Mouse (Mus musculus): ENCODE data around the gene Fgd4.

Gene Fgd4

GRCm38 (mm10) chr16:16600461-16600860 is at the start of gene Fgd4:
TSS of gene Fgd4 (minus strand) at chr16:16600549.
- no peak for DNase-seq (ENCODE audit: low read depth, low spot score)

- DNase-seq (ENCODE audit: low read depth, low spot score), result no peak
These were observed 44.8 kb upstream of the Fgd4 start for GRCm38 (mm10) chr16:16645148-16645547.

GRCm38 (mm10) chr16:16633730-16634129 is 33.4 kb upstream of the Fgd4 start:
- DNase-seq (ENCODE audit: low read depth, low spot score), result no peak

GRCm38 (mm10) chr16:16599586-16600401 is 555 bp downstream of the Fgd4 start:
- DNase-seq (ENCODE audit: low read depth, low spot score), result no peak

- DNase-seq (ENCODE audit: low read depth, low spot score), result no peak
These were observed 3.8 kb downstream of the Fgd4 start for GRCm38 (mm10) chr16:16596582-16596981.

- DNase-seq (ENCODE audit: low read depth, low spot score), result no peak
These were observed 7.7 kb downstream of the Fgd4 start for GRCm38 (mm10) chr16:16592622-16593021.

GRCm38 (mm10) chr16:16584409-16585032 is 15.8 kb downstream of the Fgd4 start:
- DNase-seq (ENCODE audit: low read depth, low spot score), result peak; percentile 34

GRCm38 (mm10) chr16:16576556-16576955 is 23.8 kb downstream of the Fgd4 start:
- DNase-seq (ENCODE audit: low read depth, low spot score), result no peak

- no peak for DNase-seq (ENCODE audit: low read depth, low spot score)
These were observed 25.8 kb downstream of the Fgd4 start for GRCm38 (mm10) chr16:16574508-16574907.

- DNase-seq (ENCODE audit: low read depth, low spot score), result no peak
These were observed 27.2 kb downstream of the Fgd4 start for GRCm38 (mm10) chr16:16573167-16573566.

- no peak for DNase-seq (ENCODE audit: low read depth, low spot score)
These were observed 29.0 kb downstream of the Fgd4 start for GRCm38 (mm10) chr16:16571356-16571755.

GRCm38 (mm10) chr16:16566786-16567185 is 33.6 kb downstream of the Fgd4 start:
- no peak for DNase-seq (ENCODE audit: low read depth, low spot score)

GRCm38 (mm10) chr16:16566215-16566614 is 34.1 kb downstream of the Fgd4 start:
- DNase-seq (ENCODE audit: low read depth, low spot score), result no peak

GRCm38 (mm10) chr16:16565786-16566185 is 34.6 kb downstream of the Fgd4 start:
- DNase-seq (ENCODE audit: low read depth, low spot score), result no peak

- DNase-seq (ENCODE audit: low read depth, low spot score), result no peak
These were observed 39.6 kb downstream of the Fgd4 start for GRCm38 (mm10) chr16:16560718-16561117.

- peak; percentile 95 for DNase-seq (ENCODE audit: low read depth, low spot score)
These were observed 40.3 kb downstream of the Fgd4 start for GRCm38 (mm10) chr16:16559878-16560531.

- peak; percentile 28 for DNase-seq (ENCODE audit: low read depth, low spot score)
These were observed 41.1 kb downstream of the Fgd4 start for GRCm38 (mm10) chr16:16559016-16559877.

GRCm38 (mm10) chr16:16557738-16558137 is 42.6 kb downstream of the Fgd4 start:
- DNase-seq (ENCODE audit: low read depth, low spot score), result peak; percentile 51

GRCm38 (mm10) chr16:16554098-16554497 is 46.3 kb downstream of the Fgd4 start:
- no peak for DNase-seq (ENCODE audit: low read depth, low spot score)

GRCm38 (mm10) chr16:16552197-16552596 is 48.2 kb downstream of the Fgd4 start:
- no peak for DNase-seq (ENCODE audit: low read depth, low spot score)

GRCm38 (mm10) chr16:16549105-16549504 is 51.2 kb downstream of the Fgd4 start:
- no peak for DNase-seq (ENCODE audit: low read depth, low spot score)

- DNase-seq (ENCODE audit: low read depth, low spot score), result no peak
These were observed 53.7 kb downstream of the Fgd4 start for GRCm38 (mm10) chr16:16546657-16547056.

Measured in telencephalon, adult 2 months (tissue).